Mouse (Mus musculus) gastrocnemius, adult 2 months (tissue): ENCODE measurements around the gene Ak5. TPM values are rescaled to one million over a fixed set of nuclear protein-coding genes. Genes with fewer than 3 reads are reported as not detected.

Experiments used
- DNase-seq: peaks from one replicate; pipeline ENCODE4 v3.0.0; 2022
- H3K27ac ChIP-seq: fragments of 200-600 bp; 2 replicates; pipeline ENCODE4 v1.8.1; 2022; ENCODE audit warnings: mild to moderate bottlenecking
- H3K4me3 ChIP-seq: fragments of 200-600 bp; 2 replicates; pipeline ENCODE4 v1.8.1; 2022; ENCODE audit warnings: mild to moderate bottlenecking, moderate library complexity
- CTCF ChIP-seq: fragments of 200-600 bp; IDR thresholded peaks from 2 replicates; pipeline ENCODE4 v1.8.1; 2022; ENCODE audit warnings: antibody characterized with exemption, mild to moderate bottlenecking, moderate library complexity
- intact Hi-C: fragments of 180-260 bp; cut with DNase I; formaldehyde crosslinking; loops from one replicate; pipeline ENCODE4 v1.15.1; 2025
- total RNA-seq, 2 experiments: library from RNA; stranded (reverse); gene quantifications; 2 replicates each; pipeline ENCODE4 v1.2.3; 2021

Gene Ak5
- total RNA-seq, 2 experiments from 2014 or later = 0.33 TPM; not detected in 1

- DNase-seq = no peak
- intact Hi-C loops = no loop called here
- Histone ChIP-seq H3K4me3 (no peak overlapping the region), H3K27ac (no peak overlapping the region)
- TF ChIP-seq CTCF = no peak
Observed at GRCm38 (mm10) chr3:152519556-152519955, 148.6 kb downstream of the Ak5 start.

- TF ChIP-seq CTCF = no peak
- intact Hi-C loops = no loop called here
- DNase-seq = no peak
- H3K27ac ChIP-seq = no peak overlapping the region
- H3K4me3 ChIP-seq = no peak overlapping the region
Observed at GRCm38 (mm10) chr3:152516569-152516968, 151.6 kb downstream of the Ak5 start.

GRCm38 (mm10) chr3:152515959-152516358 lies 152.2 kb downstream of the Ak5 start:
- no peak for DNase-seq
- TF ChIP-seq CTCF = no peak
- intact Hi-C loops = no loop called here

GRCm38 (mm10) chr3:152512517-152512916 lies 155.6 kb downstream of the Ak5 start:
- Histone ChIP-seq H3K27ac (no peak overlapping the region), H3K4me3 (no peak overlapping the region)
- intact Hi-C loops = no loop called here
- no peak for DNase-seq
- no peak for TF ChIP-seq CTCF

More at GRCm38 (mm10) chr3:152515959-152516358, 152.2 kb downstream of the Ak5 start:
- no peak overlapping the region for H3K4me3 ChIP-seq
- H3K27ac ChIP-seq = no peak overlapping the region

- no peak overlapping the region for H3K4me3 ChIP-seq
- intact Hi-C loops = no loop called here
- no peak for TF ChIP-seq CTCF
- no peak for DNase-seq
- H3K27ac ChIP-seq = no peak overlapping the region
Observed at GRCm38 (mm10) chr3:152509268-152509667, 158.9 kb downstream of the Ak5 start.

GRCm38 (mm10) chr3:152508419-152508993 lies 159.7 kb downstream of the Ak5 start:
- no peak for TF ChIP-seq CTCF
- no peak overlapping the region for H3K4me3 ChIP-seq
- DNase-seq = no peak
- H3K27ac ChIP-seq = no peak overlapping the region
- intact Hi-C loops = no loop called here

- no peak for DNase-seq
- intact Hi-C loops = no loop called here
- H3K4me3 ChIP-seq = no peak overlapping the region
- TF ChIP-seq CTCF = no peak
- H3K27ac ChIP-seq = no peak overlapping the region
Observed at GRCm38 (mm10) chr3:152507900-152508299, 160.3 kb downstream of the Ak5 start.

- TF ChIP-seq CTCF = no peak
- intact Hi-C loops = no loop called here
- no peak overlapping the region for H3K27ac ChIP-seq
- H3K4me3 ChIP-seq = no peak overlapping the region
- no peak for DNase-seq
Observed at GRCm38 (mm10) chr3:152498968-152499696, 169.0 kb downstream of the Ak5 start.

- intact Hi-C loops = no loop called here
- no peak for DNase-seq
- H3K4me3 ChIP-seq = no peak overlapping the region
- H3K27ac ChIP-seq = no peak overlapping the region
- TF ChIP-seq CTCF = no peak
Observed at GRCm38 (mm10) chr3:152497842-152498241, 170.3 kb downstream of the Ak5 start.

GRCm38 (mm10) chr3:152497084-152497483 lies 171.1 kb downstream of the Ak5 start:
- TF ChIP-seq CTCF = no peak
- DNase-seq = no peak
- Histone ChIP-seq H3K27ac (no peak overlapping the region), H3K4me3 (no peak overlapping the region)
- intact Hi-C loops = no loop called here

- no peak for TF ChIP-seq CTCF
- intact Hi-C loops = no loop called here
- no peak overlapping the region for H3K27ac ChIP-seq
- no peak for DNase-seq
- H3K4me3 ChIP-seq = no peak overlapping the region
Observed at GRCm38 (mm10) chr3:152495415-152495898, 172.7 kb downstream of the Ak5 start.

- TF ChIP-seq CTCF = no peak
Observed at GRCm38 (mm10) chr3:152494667-152495360, 173.3 kb downstream of the Ak5 start.

GRCm38 (mm10) chr3:152493813-152494212 lies 174.3 kb downstream of the Ak5 start:
- no peak overlapping the region for H3K4me3 ChIP-seq
- intact Hi-C loops = no loop called here
- no peak overlapping the region for H3K27ac ChIP-seq
- TF ChIP-seq CTCF = no peak
- DNase-seq = no peak

More at GRCm38 (mm10) chr3:152494667-152495360, 173.3 kb downstream of the Ak5 start:
- Histone ChIP-seq H3K4me3 (no peak overlapping the region), H3K27ac (no peak overlapping the region)
- DNase-seq = no peak
- intact Hi-C loops = no loop called here
